Mouse (Mus musculus): ENCODE measurements around the gene Ap1s3. TPM values are rescaled to one million over a fixed set of nuclear protein-coding genes. Genes with fewer than 3 reads are reported as not detected.

Ap1s3 gene
- polyA plus RNA-seq, 1 experiment from 2014 or later, result not detected

GRCm38 (mm10) chr1:79657411-79657810, 14.4 kb downstream of the Ap1s3 start:
- WGBS, result 71% methylated on average over 1 of the region's 1 CpGs
- no peak overlapping the region for H3K9ac ChIP-seq
- no peak overlapping the region for H3K4me3 ChIP-seq
- H3K27me3 ChIP-seq, result no peaks in the 10 kb centered on the region
- H3K4me1 ChIP-seq (replicated peaks), result no peaks in the 10 kb centered on the region
- no peaks in the 10 kb centered on the region for H3K9me3 ChIP-seq
- no peaks in the 10 kb centered on the region for H3K36me3 ChIP-seq
- H3K27ac ChIP-seq (replicated peaks), result no peak overlapping the region
- no peak overlapping the region for H3K4me2 ChIP-seq
- ATAC-seq (ENCODE audit: low read depth), result no peak

GRCm38 (mm10) chr1:79655819-79656555, 15.8 kb downstream of the Ap1s3 start:
- Histone ChIP-seq H3K36me3 (no peaks in the 10 kb centered on the region), H3K9me3 (no peaks in the 10 kb centered on the region), H3K4me3 (no peak overlapping the region), H3K27ac (replicated peaks) (no peak overlapping the region), H3K9ac (no peak overlapping the region), H3K27me3 (no peaks in the 10 kb centered on the region), H3K4me1 (replicated peaks) (no peaks in the 10 kb centered on the region), H3K4me2 (no peak overlapping the region)
- no peak for ATAC-seq (ENCODE audit: low read depth)
- WGBS, result 81% methylated on average over 4 of the region's 4 CpGs

DNA sequence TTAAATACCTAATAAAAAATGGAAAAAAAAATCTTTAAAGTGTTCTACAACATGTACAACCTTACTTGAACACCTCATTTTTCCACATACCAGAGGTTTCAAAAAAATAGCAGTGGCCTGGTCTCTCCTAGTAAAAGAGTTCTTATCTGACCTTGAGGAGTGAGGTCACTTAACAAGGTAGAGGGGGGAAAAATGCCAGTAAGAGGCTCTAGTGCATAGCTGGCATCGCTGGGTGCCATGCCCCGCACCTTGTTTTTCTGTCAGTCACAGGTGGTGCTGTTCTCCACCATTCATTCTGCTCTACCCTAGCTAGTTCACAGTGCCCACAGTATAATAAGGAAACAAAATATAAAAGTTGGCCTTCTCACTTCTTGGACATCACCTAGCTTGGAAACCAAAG, 16.8 kb downstream of the Ap1s3 start:
- H3K9me3 ChIP-seq, result no peaks in the 10 kb centered on the region
- no peak overlapping the region for H3K27ac ChIP-seq (replicated peaks)
- 95% methylated on average over 2 of the region's 2 CpGs for WGBS
- no peak overlapping the region for H3K4me3 ChIP-seq
- H3K9ac ChIP-seq, result no peak overlapping the region
- no peaks in the 10 kb centered on the region for H3K36me3 ChIP-seq
- no peak for ATAC-seq (ENCODE audit: low read depth)
- H3K27me3 ChIP-seq, result no peaks in the 10 kb centered on the region
- no peak overlapping the region for H3K4me2 ChIP-seq
- H3K4me1 ChIP-seq (replicated peaks), result no peaks in the 10 kb centered on the region

- 87% methylated on average over 6 of the region's 6 CpGs for WGBS
- ATAC-seq (ENCODE audit: low read depth), result no peak
- no peaks in the 10 kb centered on the region for H3K4me1 ChIP-seq (replicated peaks)
Measured at GRCm38 (mm10) chr1:79643411-79644110, 28.2 kb downstream of the Ap1s3 start.

DNA sequence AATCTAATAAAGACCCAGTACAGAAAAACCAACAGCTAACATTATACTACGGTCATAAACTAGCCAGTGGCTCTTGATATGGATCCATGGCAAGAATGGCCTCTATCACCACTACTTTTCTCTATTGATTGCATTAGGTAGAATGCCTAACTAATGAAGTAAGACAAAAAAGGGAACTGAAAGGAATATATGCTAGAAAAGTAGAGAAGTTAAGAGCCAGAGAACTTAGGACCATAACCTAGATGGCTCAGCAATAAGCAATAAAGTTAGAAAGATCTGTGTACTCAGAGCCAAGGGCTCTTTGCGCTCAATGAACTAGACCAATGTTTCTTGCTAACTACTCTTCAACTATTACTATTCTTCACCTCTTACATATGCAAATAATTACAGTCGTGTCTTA, 29.1 kb downstream of the Ap1s3 start:
- ATAC-seq (ENCODE audit: low read depth), result no peak
- 88% methylated on average over 3 of the region's 3 CpGs for WGBS
- Histone ChIP-seq H3K4me3 (no peak overlapping the region), H3K4me2 (no peak overlapping the region), H3K27ac (replicated peaks) (no peak overlapping the region), H3K4me1 (replicated peaks) (no peaks in the 10 kb centered on the region), H3K27me3 (no peaks in the 10 kb centered on the region), H3K36me3 (no peaks in the 10 kb centered on the region), H3K9ac (no peak overlapping the region), H3K9me3 (no peaks in the 10 kb centered on the region)

More at GRCm38 (mm10) chr1:79643411-79644110, 28.2 kb downstream of the Ap1s3 start:
- H3K27me3 ChIP-seq, result no peaks in the 10 kb centered on the region
- H3K9ac ChIP-seq, result no peak overlapping the region
- no peaks in the 10 kb centered on the region for H3K9me3 ChIP-seq
- no peak overlapping the region for H3K4me2 ChIP-seq
- no peaks in the 10 kb centered on the region for H3K36me3 ChIP-seq
- no peak overlapping the region for H3K27ac ChIP-seq (replicated peaks)
- no peak overlapping the region for H3K4me3 ChIP-seq

DNA sequence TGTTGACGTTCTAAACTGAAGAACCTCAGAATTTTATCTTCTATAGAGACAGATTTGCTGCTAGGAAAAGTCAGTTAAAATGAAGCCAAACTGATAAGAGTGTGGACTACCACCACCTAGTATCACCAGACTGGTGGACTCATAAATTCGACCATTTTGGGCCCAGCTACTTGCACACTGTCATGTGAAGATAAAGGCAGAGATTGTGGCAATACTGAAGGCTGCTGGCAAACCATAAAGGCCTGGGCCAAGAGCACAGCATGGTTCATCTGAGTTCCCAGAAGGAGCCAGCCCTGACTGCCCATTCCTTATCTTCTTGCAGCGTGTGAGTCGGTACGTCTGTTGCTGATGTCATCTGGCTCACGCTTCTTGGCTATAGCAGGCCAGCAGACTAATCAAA, 30.4 kb downstream of the Ap1s3 start:
- Histone ChIP-seq H3K27ac (replicated peaks) (no peak overlapping the region), H3K4me1 (replicated peaks) (no peaks in the 10 kb centered on the region), H3K4me2 (no peak overlapping the region), H3K36me3 (no peaks in the 10 kb centered on the region), H3K9ac (no peak overlapping the region), H3K4me3 (no peak overlapping the region), H3K27me3 (no peaks in the 10 kb centered on the region), H3K9me3 (no peaks in the 10 kb centered on the region)
- ATAC-seq (ENCODE audit: low read depth), result no peak
- WGBS, result 93% methylated on average over 6 of the region's 6 CpGs

- no peaks in the 10 kb centered on the region for H3K9me3 ChIP-seq
- H3K4me1 ChIP-seq (replicated peaks), result no peaks in the 10 kb centered on the region
- no peak overlapping the region for H3K9ac ChIP-seq
- H3K27me3 ChIP-seq, result no peaks in the 10 kb centered on the region
- no peak overlapping the region for H3K4me2 ChIP-seq
- no peaks in the 10 kb centered on the region for H3K36me3 ChIP-seq
- 70% methylated on average over 7 of the region's 7 CpGs for WGBS
- peak; percentile 86 for ATAC-seq (ENCODE audit: low read depth)
- no peak overlapping the region for H3K4me3 ChIP-seq
- no peak overlapping the region for H3K27ac ChIP-seq (replicated peaks)
Measured at GRCm38 (mm10) chr1:79640151-79640550, 31.6 kb downstream of the Ap1s3 start.

DNA sequence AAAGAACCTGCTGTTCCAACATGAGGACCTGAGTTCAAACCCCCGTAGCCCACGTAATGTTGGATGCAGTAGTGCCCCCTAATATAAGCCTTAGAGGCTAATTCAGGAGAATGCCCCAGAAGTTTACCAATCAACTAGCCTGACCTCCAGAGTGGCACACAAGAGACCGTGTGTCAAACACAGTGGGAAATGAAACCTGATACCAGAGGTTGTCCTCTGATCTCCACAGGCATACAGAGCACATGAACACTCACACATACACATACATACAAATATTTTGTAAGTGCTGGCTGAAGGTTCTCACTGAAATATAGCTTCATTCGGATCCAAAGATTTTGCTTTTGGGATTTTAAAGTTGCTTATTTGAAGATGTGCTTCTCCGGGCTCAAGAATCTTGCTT, 32.1 kb downstream of the Ap1s3 start:
- H3K9ac ChIP-seq, result no peak overlapping the region
- 0 out of 2 replicates have a peak, but pooled peaks have one; percentile 27 for ATAC-seq (ENCODE audit: low read depth)
- H3K4me2 ChIP-seq, result no peak overlapping the region
- H3K4me3 ChIP-seq, result no peak overlapping the region
- H3K36me3 ChIP-seq, result no peaks in the 10 kb centered on the region
- H3K27me3 ChIP-seq, result no peaks in the 10 kb centered on the region
- no peaks in the 10 kb centered on the region for H3K4me1 ChIP-seq (replicated peaks)
- H3K9me3 ChIP-seq, result no peaks in the 10 kb centered on the region
- H3K27ac ChIP-seq (replicated peaks), result no peak overlapping the region
- WGBS, result 79% methylated on average over 5 of the region's 5 CpGs

DNA sequence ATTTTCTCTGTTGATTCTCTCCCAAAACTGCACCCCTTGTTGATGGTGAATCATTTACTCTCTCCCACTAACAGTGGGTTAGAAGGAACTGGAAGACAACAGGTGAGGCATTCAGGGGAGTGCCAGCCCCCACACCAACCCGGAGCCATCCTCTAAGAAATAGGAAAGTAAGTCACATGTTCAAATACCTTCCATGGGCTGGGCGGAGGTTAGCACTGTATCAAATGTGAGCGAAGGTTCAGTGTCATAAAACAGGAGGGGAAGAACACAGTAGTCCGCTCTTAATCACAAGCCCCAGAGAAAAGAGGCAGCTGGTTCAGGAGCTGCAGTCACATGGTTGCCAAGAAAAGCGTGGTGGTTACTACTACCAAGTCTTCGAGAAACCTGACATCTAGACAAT, 32.7 kb downstream of the Ap1s3 start:
- Histone ChIP-seq H3K4me2 (no peak overlapping the region), H3K36me3 (no peaks in the 10 kb centered on the region), H3K27ac (replicated peaks) (no peak overlapping the region), H3K4me3 (no peak overlapping the region), H3K4me1 (replicated peaks) (no peaks in the 10 kb centered on the region), H3K27me3 (no peaks in the 10 kb centered on the region), H3K9ac (no peak overlapping the region), H3K9me3 (no peaks in the 10 kb centered on the region)
- 83% methylated on average over 6 of the region's 6 CpGs for WGBS
- ATAC-seq (ENCODE audit: low read depth), result no peak

DNA sequence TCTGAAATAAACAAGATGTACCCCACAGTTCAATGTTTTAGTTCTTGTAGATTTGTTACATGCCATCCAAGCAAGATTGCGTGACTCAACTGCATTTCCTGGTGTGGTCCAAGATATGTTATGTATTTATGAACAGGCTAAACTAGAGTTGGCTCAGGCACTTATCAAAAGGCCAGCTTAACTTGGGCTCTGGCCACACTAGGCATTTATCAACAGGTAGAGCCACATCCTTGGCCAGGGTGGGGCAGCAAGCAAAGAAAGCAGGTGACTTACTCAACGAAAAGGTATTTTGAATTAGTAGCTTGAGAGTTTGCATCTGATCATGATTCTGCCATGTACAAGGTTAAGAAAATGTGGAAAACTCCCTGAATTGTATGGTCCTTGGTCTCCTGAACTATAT, 34.0 kb downstream of the Ap1s3 start:
- no peak for ATAC-seq (ENCODE audit: low read depth)
- no peak overlapping the region for H3K27ac ChIP-seq (replicated peaks)
- WGBS, result 97% methylated on average over 2 of the region's 2 CpGs
- H3K9me3 ChIP-seq, result no peaks in the 10 kb centered on the region
- H3K27me3 ChIP-seq, result no peaks in the 10 kb centered on the region
- H3K36me3 ChIP-seq, result no peaks in the 10 kb centered on the region
- no peak overlapping the region for H3K4me2 ChIP-seq
- H3K4me1 ChIP-seq (replicated peaks), result peaks cover 5% of the 10 kb centered on the region; the same call in 1 of the 2 replicates
- H3K9ac ChIP-seq, result no peak overlapping the region
- no peak overlapping the region for H3K4me3 ChIP-seq

GRCm38 (mm10) chr1:79631521-79631920, 40.3 kb downstream of the Ap1s3 start:
- Histone ChIP-seq H3K4me2 (no peak overlapping the region), H3K36me3 (no peaks in the 10 kb centered on the region), H3K4me1 (replicated peaks) (peaks cover 5% of the 10 kb centered on the region; the same call in 1 of the 2 replicates), H3K27ac (replicated peaks) (no peak overlapping the region), H3K9me3 (no peaks in the 10 kb centered on the region), H3K27me3 (no peaks in the 10 kb centered on the region), H3K4me3 (no peak overlapping the region), H3K9ac (no peak overlapping the region)
- 91% methylated on average over 4 of the region's 4 CpGs for WGBS
- ATAC-seq (ENCODE audit: low read depth), result no peak

- 79% methylated on average over 5 of the region's 5 CpGs for WGBS
- Histone ChIP-seq H3K27ac (replicated peaks) (no peak overlapping the region), H3K4me2 (no peak overlapping the region), H3K36me3 (no peaks in the 10 kb centered on the region), H3K9ac (no peak overlapping the region), H3K4me3 (no peak overlapping the region), H3K4me1 (replicated peaks) (peaks cover 5% of the 10 kb centered on the region; the same call in 1 of the 2 replicates), H3K9me3 (no peaks in the 10 kb centered on the region), H3K27me3 (no peaks in the 10 kb centered on the region)
- ATAC-seq (ENCODE audit: low read depth), result no peak
Measured at GRCm38 (mm10) chr1:79629726-79630125, 42.0 kb downstream of the Ap1s3 start.
